Mouse (Mus musculus) B cell, adult (primary cell): ENCODE results near the gene Vmn1r12. TPM values are rescaled to one million over a fixed set of nuclear protein-coding genes. Genes with fewer than 3 reads are reported as not detected.

Experiments
- total RNA-seq: library from RNA; stranded (reverse); gene quantifications from 4 replicates; pipeline ENCODE4 v1.2.4, GENCODE M21; 2023; ENCODE audit not compliant: inconsistent age

The Vmn1r12 gene
- total RNA-seq, result 0.06 TPM in 1 of 4 replicates, not detected in the others

DNA sequence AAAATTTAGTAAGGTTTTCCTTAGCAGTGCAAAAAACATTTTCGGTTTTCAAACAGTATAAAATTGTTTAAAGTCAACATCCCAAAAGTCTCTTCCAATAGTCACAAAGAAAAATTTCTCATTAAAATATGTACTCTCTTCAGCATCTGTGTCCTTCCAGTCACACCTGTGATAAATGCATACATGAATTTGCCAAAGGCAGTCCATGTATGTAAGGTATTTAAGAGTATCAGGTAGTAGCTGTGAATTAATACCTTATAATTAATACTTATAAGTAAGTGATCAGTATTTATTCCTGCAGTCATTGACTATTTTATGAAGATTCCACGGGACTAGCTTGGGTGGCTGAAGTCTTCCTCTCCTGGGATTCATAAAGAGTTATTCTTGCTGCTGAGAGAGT is at the start of gene Vmn1r12:
Vmn1r12 (plus strand) TSS at position 301 of the 400 bp plus-strand sequence.

DNA sequence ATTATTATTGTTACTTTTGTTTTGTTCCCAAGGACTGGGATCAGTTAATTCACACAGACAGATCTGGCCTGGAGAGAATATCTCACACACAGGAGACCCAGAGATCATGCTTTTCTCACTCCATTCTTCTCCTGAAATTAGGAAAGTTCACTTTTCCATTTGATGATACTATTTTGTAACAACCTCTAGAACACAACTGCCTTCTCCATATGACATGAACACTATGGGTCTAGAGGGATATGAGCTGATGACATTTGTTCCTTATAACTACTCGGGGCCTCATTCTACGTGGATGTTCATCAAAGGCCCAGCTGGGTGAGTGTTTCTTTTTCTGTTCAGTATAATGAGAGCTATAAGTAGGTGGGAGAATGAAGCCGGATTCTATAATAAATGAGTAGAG is 47.6 kb upstream of the Vmn1r12 start, which contains the start of gene Vmn1r10:
Vmn1r10 (plus strand) TSS at position 301 of the 400 bp plus-strand sequence.

DNA sequence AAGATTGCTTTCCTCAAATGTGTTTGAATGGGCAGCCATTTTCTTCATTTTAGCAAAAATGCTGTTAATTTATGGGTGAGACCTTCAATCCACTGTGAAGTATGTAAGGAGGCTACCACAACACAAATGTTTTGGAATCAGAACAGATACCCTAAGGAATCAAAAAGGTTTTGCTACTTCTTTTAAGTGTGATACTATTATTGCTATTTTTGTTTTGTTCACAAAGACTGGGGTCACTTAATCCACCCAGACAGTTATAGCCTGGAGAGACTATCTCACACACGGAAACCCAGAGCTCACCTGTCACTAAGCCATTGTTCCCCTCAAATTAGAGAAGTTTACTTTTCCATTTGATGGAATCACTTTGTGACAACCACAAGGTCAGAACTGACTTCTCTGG is 23.6 kb upstream of the Vmn1r12 start, which contains the start of gene Vmn1r11:
Vmn1r11 (plus strand) TSS at position 301 of the 400 bp plus-strand sequence.

DNA sequence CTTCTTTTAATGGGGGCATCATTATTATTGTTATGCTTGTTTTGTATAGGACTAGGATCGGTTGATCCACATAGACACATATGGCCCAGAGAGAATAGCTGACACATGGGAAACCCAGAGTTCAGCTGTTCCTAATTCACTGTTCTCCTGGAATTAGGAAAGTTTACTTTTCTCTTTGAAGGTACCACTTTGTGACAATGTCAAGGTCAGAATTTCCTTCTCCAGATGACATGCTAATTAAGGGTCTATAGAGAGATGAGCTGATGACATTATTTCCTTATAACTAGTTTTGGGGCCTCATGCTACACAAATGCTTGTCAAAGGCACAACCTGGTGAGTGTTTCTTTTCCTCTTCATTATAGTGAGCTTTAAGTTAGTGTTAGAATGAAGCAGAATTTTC is 46.3 kb downstream of the Vmn1r12 start, which contains the start of gene Vmn1r13:
Vmn1r13 (plus strand) TSS at position 301 of the 400 bp plus-strand sequence.

Other genes with a start within 250 kb of the Vmn1r12 start
- 52.4 to 60.6 TPM (median 55.3 TPM) in 4 replicates for gene Nt5c3, start 233.0 kb upstream of the Vmn1r12 start, total RNA-seq
- 0.35 TPM in 1 of 4 replicates, not detected in the others for gene Vmn1r4, start 232.9 kb upstream of the Vmn1r12 start, total RNA-seq
- not detected in 4 replicates for gene Vmn1r5, start 186.6 kb upstream of the Vmn1r12 start, total RNA-seq
- not detected in 4 replicates for gene Vmn1r6, start 159.7 kb upstream of the Vmn1r12 start, total RNA-seq
- not detected in 4 replicates for gene Vmn1r7, start 131.6 kb upstream of the Vmn1r12 start, total RNA-seq
- not detected in 4 replicates for gene Vmn1r8, start 124.6 kb upstream of the Vmn1r12 start, total RNA-seq
- not detected in 4 replicates for gene Vmn1r9, start 90.1 kb upstream of the Vmn1r12 start, total RNA-seq
- not detected in 4 replicates for gene Vmn1r10, start 47.5 kb upstream of the Vmn1r12 start, total RNA-seq
- not detected in 4 replicates for gene Vmn1r11, start 23.5 kb upstream of the Vmn1r12 start, total RNA-seq
- not detected in 4 replicates for gene Vmn1r13, start 46.4 kb downstream of the Vmn1r12 start, total RNA-seq
- gene Vmn1r14, start 74.8 kb downstream of the Vmn1r12 start, total RNA-seq, result not detected in 4 replicates
- gene Vmn1r15, start 101.0 kb downstream of the Vmn1r12 start, total RNA-seq, result not detected in 4 replicates
- gene Vmn1r16, start 172.6 kb downstream of the Vmn1r12 start, total RNA-seq, result not detected in 4 replicates
- not detected in 4 replicates for gene Vmn1r17, start 206.8 kb downstream of the Vmn1r12 start, total RNA-seq
- not detected in 4 replicates for gene Vmn1r18, start 238.9 kb downstream of the Vmn1r12 start, total RNA-seq
- gene Vmn1r19, start 246.9 kb downstream of the Vmn1r12 start, total RNA-seq, result not detected in 4 replicates